Mouse (Mus musculus) C2C12 (cell line): ENCODE measurements around the gene Glod4. TPM values are rescaled to one million over a fixed set of nuclear protein-coding genes. Genes with fewer than 3 reads are reported as not detected.

Experiments used
- H3K27me3 ChIP-seq: one replicate; pipeline ENCODE4 v1.6.1; 2011; ENCODE audit not compliant: control insufficient read depth, insufficient read depth, insufficient read length
- H3K36me3 ChIP-seq: one replicate; pipeline ENCODE4 v1.6.1; 2011; ENCODE audit not compliant: control insufficient read depth, insufficient read depth
- H3K4me3 ChIP-seq: one replicate; pipeline ENCODE4 v1.5.1; 2011; ENCODE audit warnings: mild to moderate bottlenecking, control low read depth; ENCODE audit not compliant: poor library complexity, insufficient read depth, severe bottlenecking
- H3K79me2 ChIP-seq: one replicate; pipeline ENCODE4 v1.6.1; 2011; ENCODE audit not compliant: control insufficient read depth, insufficient read depth
- H3K79me3 ChIP-seq: one replicate; pipeline ENCODE4 v1.6.1; 2011; ENCODE audit warnings: low read depth, control low read depth
- H3ac ChIP-seq: one replicate; pipeline ENCODE3; 2011; ENCODE audit warnings: low read depth; ENCODE audit not compliant: control insufficient read depth, insufficient read length
- CEBPB ChIP-seq: IDR thresholded peaks from one replicate; pipeline ENCODE4 v1.6.1; 2011; ENCODE audit warnings: low read depth, mild to moderate bottlenecking, control low read depth, moderate library complexity
- CTCF ChIP-seq: IDR thresholded peaks from one replicate; pipeline ENCODE4 v1.5.1; 2011; ENCODE audit not compliant: control insufficient read depth, insufficient read depth, insufficient read length
- FOSL1 ChIP-seq: IDR thresholded peaks from one replicate; pipeline ENCODE4 v1.8.0; 2011; ENCODE audit warnings: mild to moderate bottlenecking, low read length; ENCODE audit not compliant: poor library complexity, insufficient read depth, severe bottlenecking
- MAX ChIP-seq: IDR thresholded peaks from one replicate; pipeline ENCODE4 v1.6.1; 2011; ENCODE audit warnings: mild to moderate bottlenecking, control low read depth
- MYOD1 ChIP-seq: IDR thresholded peaks from one replicate; pipeline ENCODE4 v1.6.1; 2011; ENCODE audit warnings: low read depth; ENCODE audit not compliant: control insufficient read depth, insufficient read length
- MYOG ChIP-seq: IDR thresholded peaks from one replicate; pipeline ENCODE4 v1.6.1; 2011; ENCODE audit not compliant: control insufficient read depth, insufficient read length; ENCODE audit errors: extremely low read depth
- USF1 ChIP-seq: IDR thresholded peaks from one replicate; pipeline ENCODE4 v1.6.1; 2011; ENCODE audit warnings: low read depth, mild to moderate bottlenecking, control low read depth, moderate library complexity
- polyA plus RNA-seq: library from polyadenylated mRNA; unstranded; fragments of >200 nt; fragmentation: generic; extraction: Trizol; gene quantifications from one replicate; pipeline ENCODE4 v1.2.1, GENCODE M21; 2012; ENCODE audit warnings: missing spikeins

Glod4 gene
- polyA plus RNA-seq, 1 experiment = 34.2 TPM

- Histone ChIP-seq H3K79me3 (no peaks in the 10 kb centered on the region), H3K79me2 (no peaks in the 10 kb centered on the region), H3K4me3 (no peak overlapping the region), H3K27me3 (no peaks in the 10 kb centered on the region), H3K36me3 (peaks cover 11% of the 10 kb centered on the region), H3ac (no peak overlapping the region)
- TF ChIP-seq FOSL1 = no peak
- TF ChIP-seq MYOG = no peak
- TF ChIP-seq USF1 = no peak
- no peak for TF ChIP-seq MYOD1
- no peak for TF ChIP-seq MAX
- no peak for TF ChIP-seq CEBPB
- TF ChIP-seq CTCF = no peak
Measured at GRCm38 (mm10) chr11:76122571-76122970, 121.0 kb downstream of the Glod4 start.

DNA sequence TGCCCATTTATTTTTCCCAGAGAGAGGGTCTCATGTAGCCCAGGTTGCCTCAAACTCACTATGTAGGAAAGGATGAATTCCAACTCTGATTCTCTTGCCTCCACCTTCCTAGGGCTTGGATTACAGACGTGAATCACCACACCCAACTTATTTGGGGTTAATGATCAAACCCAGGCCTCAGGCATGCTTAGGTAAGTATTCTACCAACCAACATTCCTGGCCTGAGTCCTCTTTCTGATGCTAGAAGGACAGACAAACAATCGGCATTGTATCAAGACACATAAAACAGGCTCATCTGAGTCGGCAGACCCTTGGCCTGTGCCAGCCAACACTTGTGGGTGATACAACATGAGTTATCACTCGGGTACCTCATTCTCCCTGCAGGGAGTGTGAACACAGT, 122.4 kb downstream of the Glod4 start:
- Histone ChIP-seq H3K79me2 (no peaks in the 10 kb centered on the region), H3K27me3 (no peaks in the 10 kb centered on the region), H3ac (no peak overlapping the region), H3K4me3 (no peak overlapping the region), H3K79me3 (no peaks in the 10 kb centered on the region), H3K36me3 (peaks cover 17% of the 10 kb centered on the region)
- TF ChIP-seq CEBPB (no peak), USF1 (no peak), FOSL1 (no peak), MYOD1 (no peak), MYOG (no peak), CTCF (no peak), MAX (no peak)

DNA sequence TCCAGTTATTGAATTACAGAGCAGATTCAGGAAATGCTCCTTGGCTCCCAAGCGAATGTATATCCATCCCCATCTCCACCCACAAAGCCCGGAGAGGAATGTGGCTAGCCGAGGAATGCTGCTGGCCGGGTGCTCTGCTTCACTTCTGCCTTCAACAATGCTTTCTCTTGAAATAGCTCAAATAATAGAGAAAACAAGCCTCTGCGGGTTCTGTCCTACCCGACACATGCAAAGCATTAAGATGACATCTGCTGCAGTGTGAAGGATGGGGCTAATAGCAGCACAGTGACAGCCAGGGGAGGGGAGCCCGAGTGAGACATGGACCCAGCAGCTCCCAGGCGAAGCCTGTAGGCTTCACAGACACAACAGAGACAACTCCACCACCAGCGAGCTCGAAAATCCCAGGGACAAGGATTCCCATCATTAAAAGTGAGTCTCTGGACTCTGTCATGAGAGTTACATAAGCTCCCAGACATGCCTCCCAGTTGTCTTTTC, 123.1 kb downstream of the Glod4 start:
- H3K36me3 ChIP-seq = peaks cover 17% of the 10 kb centered on the region
- no peak overlapping the region for H3ac ChIP-seq
- no peaks in the 10 kb centered on the region for H3K27me3 ChIP-seq
- no peaks in the 10 kb centered on the region for H3K79me3 ChIP-seq
- TF ChIP-seq CTCF (no peak), USF1 (no peak), MAX (no peak), MYOD1 (no peak), CEBPB (no peak), MYOG (no peak), FOSL1 (no peak)
- no peaks in the 10 kb centered on the region for H3K79me2 ChIP-seq
- no peak overlapping the region for H3K4me3 ChIP-seq

DNA sequence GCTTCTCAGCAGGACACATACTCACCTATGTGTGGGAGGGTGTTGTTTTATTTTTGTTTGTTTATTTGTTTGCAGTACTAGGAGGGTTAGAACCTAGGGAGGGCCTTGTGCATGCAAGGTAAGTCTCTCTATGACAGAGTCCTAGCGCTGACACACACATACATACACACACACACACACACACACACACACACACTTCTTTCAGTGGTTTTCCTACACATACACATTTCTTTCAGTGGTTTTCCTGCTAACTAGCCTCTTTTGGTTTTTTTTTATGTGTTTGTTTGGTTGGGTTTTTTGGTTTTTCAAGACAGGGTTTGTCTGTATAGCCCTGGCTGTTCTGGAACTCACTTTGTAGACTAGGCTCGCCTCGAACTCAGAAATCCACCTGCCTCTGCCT, 133.1 kb downstream of the Glod4 start:
- Histone ChIP-seq H3K79me3 (no peaks in the 10 kb centered on the region), H3K27me3 (no peaks in the 10 kb centered on the region), H3K79me2 (no peaks in the 10 kb centered on the region), H3K4me3 (no peak overlapping the region), H3K36me3 (peaks cover 26% of the 10 kb centered on the region), H3ac (no peak overlapping the region)
- no peak for TF ChIP-seq FOSL1
- no peak for TF ChIP-seq USF1
- no peak for TF ChIP-seq MAX
- TF ChIP-seq MYOG = no peak
- TF ChIP-seq CTCF = no peak
- no peak for TF ChIP-seq CEBPB
- TF ChIP-seq MYOD1 = no peak

DNA sequence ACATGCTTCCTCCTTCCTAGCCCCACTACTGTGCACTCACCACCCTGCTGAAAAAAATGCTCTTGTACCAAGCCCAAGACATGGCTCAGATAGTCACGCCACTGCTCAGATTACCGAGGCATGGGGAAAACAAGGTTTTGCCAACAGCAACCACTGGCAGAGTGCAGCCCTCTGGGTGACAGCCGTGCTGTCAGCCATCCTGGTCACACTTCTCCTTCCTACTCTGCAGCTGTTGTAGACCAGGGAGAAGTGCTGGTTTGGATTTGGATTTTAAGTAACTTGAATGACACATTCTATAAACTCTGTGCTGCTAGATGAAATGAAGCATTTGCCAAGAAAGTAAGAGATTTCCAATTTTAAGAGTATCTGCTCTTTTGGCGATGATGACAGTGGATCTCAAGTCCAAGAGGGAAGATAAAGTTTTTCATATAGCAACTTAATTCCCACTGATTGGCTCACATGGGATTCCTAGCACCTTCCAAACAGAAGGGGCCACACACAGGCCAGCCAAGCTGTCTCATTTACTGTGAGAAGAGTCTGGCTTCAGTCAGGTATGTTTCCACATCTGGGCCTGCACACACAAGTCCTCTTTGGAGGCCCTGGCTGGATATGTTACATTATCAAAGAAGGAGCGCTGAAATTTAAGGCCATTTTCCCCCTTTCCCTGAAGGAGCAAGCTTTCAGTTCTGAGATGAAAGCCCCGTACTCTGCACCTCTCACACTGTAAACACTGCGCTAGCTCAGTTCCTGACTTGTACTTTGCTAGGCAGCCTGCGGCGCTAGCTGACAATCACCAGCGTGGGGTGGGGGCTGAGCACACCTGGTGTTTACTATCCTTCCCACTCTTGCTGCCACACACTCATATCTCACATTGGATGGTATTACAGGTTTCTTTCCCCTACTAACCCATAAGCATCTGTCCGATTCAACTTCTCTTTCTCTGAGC, 136.7 kb downstream of the Glod4 start:
- Histone ChIP-seq H3K36me3 (peaks cover 19% of the 10 kb centered on the region), H3K27me3 (no peaks in the 10 kb centered on the region), H3ac (no peak overlapping the region), H3K79me2 (no peaks in the 10 kb centered on the region), H3K4me3 (no peak overlapping the region), H3K79me3 (no peaks in the 10 kb centered on the region)
- TF ChIP-seq USF1 = no peak
- no peak for TF ChIP-seq MYOD1
- TF ChIP-seq CTCF = no peak
- no peak for TF ChIP-seq CEBPB
- no peak for TF ChIP-seq MYOG
- no peak for TF ChIP-seq MAX
- no peak for TF ChIP-seq FOSL1
